Mouse (Mus musculus) neural tube, embryonic 14.5 days (tissue): ENCODE data around the gene Prp2. TPM values are rescaled to one million over a fixed set of nuclear protein-coding genes. Genes with fewer than 3 reads are reported as not detected.
"Not testable (repeated sequence)": the region's sequence is repeated elsewhere in the genome, so short reads cannot be mapped to it uniquely, and the experiment has no call there.

ENCODE experiments used
- ATAC-seq: fragments of 200-750 bp; cut with Nextera tagmentation; 2 replicates; pipeline ENCODE4 v1.8.0; 2017; ENCODE audit warnings: low read depth, mild to moderate bottlenecking, moderate TSS enrichment, moderate library complexity
- H3K27ac ChIP-seq: fragments of 300-500 bp; sonication (generic); 2 replicates; pipeline ENCODE4 v1.5.1; 2014; ENCODE audit warnings: low read depth, mild to moderate bottlenecking, control low read depth, low read length, moderate library complexity, mixed read lengths
- H3K27me3 ChIP-seq: fragments of 300-500 bp; sonication (generic); 2 replicates; pipeline ENCODE4 v1.6.1; 2014; ENCODE audit warnings: low read length; ENCODE audit not compliant: control insufficient read depth, insufficient read depth
- H3K36me3 ChIP-seq: fragments of 300-500 bp; sonication (generic); 2 replicates; pipeline ENCODE4 v1.6.1; 2014; ENCODE audit warnings: low read length, mixed read lengths; ENCODE audit not compliant: control insufficient read depth, insufficient read depth
- H3K4me1 ChIP-seq: fragments of 300-500 bp; sonication (generic); 2 replicates; pipeline ENCODE4 v1.6.1; 2014; ENCODE audit warnings: low read length; ENCODE audit not compliant: control insufficient read depth, insufficient read depth
- H3K4me2 ChIP-seq: fragments of 300-500 bp; sonication (generic); 2 replicates; pipeline ENCODE4 v1.6.1; 2014; ENCODE audit warnings: mild to moderate bottlenecking, low read depth, low read length, control low read depth
- H3K4me3 ChIP-seq: fragments of 300-500 bp; sonication (generic); 2 replicates; pipeline ENCODE4 v1.5.1; 2014; ENCODE audit warnings: low read depth, low read length, control low read depth, mixed read lengths
- H3K9ac ChIP-seq: fragments of 300-500 bp; sonication (generic); replicated peaks from 2 replicates; pipeline ENCODE4 v1.6.1; 2014; ENCODE audit warnings: low read depth, mild to moderate bottlenecking, control low read depth, low read length, mixed read lengths
- H3K9me3 ChIP-seq: fragments of 300-500 bp; sonication (generic); 2 replicates; pipeline ENCODE4 v1.6.1; 2016; ENCODE audit warnings: low read length; ENCODE audit not compliant: control insufficient read depth
- WGBS: fragments of 180-500 bp; shearing (Covaris S2); extraction: QIAGEN DNeasy Blood & Tissue Kit; methylation state at CpG from one replicate; pipeline ENCODE4 v1.1.7; 2014; 5-methylcytosine and 5-hydroxymethylcytosine counted together
- polyA plus RNA-seq: library from polyadenylated mRNA; unstranded; fragments of >200 nt; fragmentation: Nextera tagmentation; extraction: Ambion mirVana; gene quantifications from 2 replicates; pipeline ENCODE4 v1.2.1, GENCODE M21; 2014

Gene Prp2
- polyA plus RNA-seq: not detected in 2 replicates

- not testable (repeated sequence) for ATAC-seq, H3K9me3 ChIP-seq, H3K9ac ChIP-seq, H3K4me1 ChIP-seq, H3K4me3 ChIP-seq, H3K4me2 ChIP-seq, H3K27ac ChIP-seq, H3K27me3 ChIP-seq, H3K36me3 ChIP-seq
- WGBS: 58% methylated on average over 2 of the region's 2 CpGs
These were observed at the start of gene Prp2 for GRCm38 (mm10) chr6:132595613-132596012. TSS of gene Prp2 (plus strand) at chr6:132595913.

DNA sequence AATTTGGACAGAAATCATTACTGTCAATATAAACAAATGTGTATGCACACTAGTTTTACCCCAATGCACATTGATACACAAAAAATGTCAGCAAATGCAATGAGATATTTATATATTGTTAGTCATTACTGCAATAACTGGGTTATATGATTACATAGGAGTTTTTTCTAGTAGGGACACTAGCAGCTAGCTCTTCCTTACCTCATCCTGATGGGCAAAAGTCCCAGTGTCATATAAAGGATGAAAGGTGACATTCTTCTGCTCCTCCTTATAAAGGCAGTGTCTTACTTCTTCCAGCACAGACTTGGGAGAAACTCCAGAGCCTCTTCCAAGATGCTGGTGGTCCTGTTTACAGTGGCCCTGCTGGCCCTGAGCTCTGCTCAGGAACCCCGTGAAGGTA lies 26.2 kb upstream of the Prp2 start, which contains the start of gene Prh1:
TSS of gene Prh1 (plus strand) at position 301 of the 400 bp plus-strand sequence.
- H3K27me3 ChIP-seq, H3K4me1 ChIP-seq, ATAC-seq, H3K9ac ChIP-seq, H3K36me3 ChIP-seq, H3K4me3 ChIP-seq, H3K9me3 ChIP-seq, H3K27ac ChIP-seq, H3K4me2 ChIP-seq: not testable (repeated sequence)
- WGBS: 79% methylated on average over 1 of the region's 1 CpGs

GRCm38 (mm10) chr6:132649399-132649798 lies 53.7 kb downstream of the Prp2 start:
- Histone ChIP-seq H3K4me1 (no peaks in the 10 kb centered on the region), H3K9me3 (no peaks in the 10 kb centered on the region), H3K36me3 (no peaks in the 10 kb centered on the region), H3K27ac (no peak overlapping the region), H3K9ac (no peak overlapping the region), H3K27me3 (no peaks in the 10 kb centered on the region), H3K4me2 (no peak overlapping the region), H3K4me3 (no peak overlapping the region)
- ATAC-seq: no peak

Other genes with a start within 250 kb of the Prp2 start
- gene Gm8882, start 231.8 kb upstream of the Prp2 start, polyA plus RNA-seq: not detected in 2 replicates
- gene Prh1, start 26.1 kb upstream of the Prp2 start, polyA plus RNA-seq: not detected in 2 replicates
- gene A630073D07Rik, start 55.6 kb downstream of the Prp2 start, polyA plus RNA-seq: not detected in 2 replicates
- gene Tas2r120, start 61.0 kb downstream of the Prp2 start, polyA plus RNA-seq: not detected in 2 replicates
- gene Tas2r121, start 105.1 kb downstream of the Prp2 start, polyA plus RNA-seq: not detected in 2 replicates
- gene Tas2r122, start 116.0 kb downstream of the Prp2 start, polyA plus RNA-seq: not detected in 2 replicates
- not detected in 2 replicates for gene Tas2r115, start 142.1 kb downstream of the Prp2 start, polyA plus RNA-seq
- not detected in 2 replicates for gene Tas2r124, start 158.8 kb downstream of the Prp2 start, polyA plus RNA-seq
- gene Tas2r102, start 166.2 kb downstream of the Prp2 start, polyA plus RNA-seq: not detected in 2 replicates
- gene Tas2r136, start 182.2 kb downstream of the Prp2 start, polyA plus RNA-seq: not detected in 2 replicates
- not detected in 2 replicates for gene Tas2r117, start 206.9 kb downstream of the Prp2 start, polyA plus RNA-seq